Mouse (Mus musculus) skeletal muscle tissue, postnatal 0 days (tissue): ENCODE results near the gene Gabpb1. TPM values are rescaled to one million over a fixed set of nuclear protein-coding genes. Genes with fewer than 3 reads are reported as not detected.

Experiments
- polyA plus RNA-seq: library from polyadenylated mRNA; unstranded; fragments of >200 nt; fragmentation: Nextera tagmentation; extraction: Ambion mirVana; gene quantifications from 2 replicates; pipeline ENCODE4 v1.2.1, GENCODE M21; 2015

Gene Gabpb1
- polyA plus RNA-seq, result 15.1 and 15.8 TPM in 2 replicates

DNA sequence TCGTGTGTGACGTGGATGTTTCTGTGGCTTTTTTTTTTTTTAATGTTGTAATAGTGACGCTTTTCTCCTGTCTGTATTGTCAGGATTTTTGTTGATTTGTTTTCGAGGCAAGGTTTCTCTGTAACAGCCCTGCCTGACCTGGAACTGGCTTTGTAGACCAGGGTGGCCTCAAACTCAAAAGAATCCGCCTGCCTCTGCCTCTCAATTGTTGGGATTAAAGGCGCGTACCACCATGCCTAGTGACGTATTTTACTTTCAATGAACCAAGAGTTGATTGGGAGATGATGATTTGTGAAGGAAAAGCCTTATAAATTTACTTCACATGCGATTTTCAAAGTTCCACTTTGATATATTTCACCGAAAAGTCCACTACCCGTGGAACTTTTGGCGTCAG is at the start of gene Gabpb1:
Gene Gabpb1, minus strand, starts transcription at position 216 of the 394 bp plus-strand sequence.

DNA sequence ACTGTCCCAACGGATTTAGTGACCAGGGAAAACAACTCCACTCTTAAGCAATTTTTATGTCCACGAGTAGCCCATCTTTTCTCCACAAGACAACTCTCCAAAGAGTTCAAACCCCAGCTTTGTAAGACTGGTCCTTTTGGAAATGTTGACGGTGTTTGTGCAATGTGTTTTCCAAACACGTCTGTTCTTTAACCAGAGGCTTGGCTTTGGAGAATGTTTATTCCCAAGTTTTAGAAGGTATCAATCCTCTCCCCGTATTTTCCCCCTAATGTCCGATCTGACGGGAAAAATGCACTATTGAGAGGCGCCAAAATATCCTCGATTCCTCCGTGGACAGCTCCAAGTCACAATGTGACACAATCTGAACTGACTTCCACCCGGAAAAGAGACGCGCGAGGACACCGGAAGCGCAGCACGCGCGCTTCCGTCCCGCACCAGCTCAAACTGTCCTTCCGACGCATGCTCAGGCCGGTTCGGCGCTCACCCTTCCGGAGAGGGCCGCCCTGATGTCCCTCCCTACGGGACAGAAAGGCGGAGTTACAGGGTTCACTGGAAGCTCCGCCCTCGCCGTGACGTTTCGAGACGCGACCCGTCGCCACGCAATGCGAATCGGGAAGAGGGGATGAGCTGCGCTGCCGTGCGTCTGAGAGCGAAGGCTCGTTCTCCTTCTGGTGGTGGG is 30.8 kb upstream of the Gabpb1 start, which contains the start of gene Usp8:
Gene Usp8, plus strand, starts transcription at position 570 of the 679 bp plus-strand sequence.

DNA sequence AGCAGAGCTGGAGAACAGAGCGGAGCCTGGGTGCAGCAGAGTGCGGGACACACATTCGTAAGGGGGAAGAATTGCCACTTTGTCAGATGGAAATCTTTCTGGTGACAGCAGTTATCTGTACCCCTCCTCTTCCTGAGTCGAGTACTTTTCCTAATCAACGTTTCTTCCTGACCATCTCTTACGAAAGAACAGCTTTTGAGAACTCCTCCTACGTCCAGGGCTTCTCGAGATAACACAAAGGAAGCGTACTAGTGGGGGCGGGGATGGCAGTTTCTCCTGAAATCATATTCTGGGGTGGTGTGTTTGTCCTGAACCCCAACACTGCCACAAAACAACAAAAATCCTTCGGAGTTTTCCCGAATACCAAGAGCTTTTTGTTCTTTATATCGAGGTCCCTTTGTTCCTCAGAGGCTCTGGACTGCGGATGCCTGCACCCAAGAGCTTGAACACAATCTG is 56.9 kb downstream of the Gabpb1 start, which contains the start of gene Hdc:
Gene Hdc, minus strand, starts transcription at position 51 of the 456 bp plus-strand sequence.

Other genes with a start within 250 kb of the Gabpb1 start
- 0.33 and 0.64 TPM in 2 replicates for gene Atp8b4, start 175.7 kb downstream of the Gabpb1 start, polyA plus RNA-seq
- 0.13 and 0.35 TPM in 2 replicates for gene Slc27a2, start 123.9 kb downstream of the Gabpb1 start, polyA plus RNA-seq
- 35.9 and 52.5 TPM in 2 replicates for gene Hdc, start 57.0 kb downstream of the Gabpb1 start, polyA plus RNA-seq
- gene Usp8, start 31.0 kb upstream of the Gabpb1 start, polyA plus RNA-seq, result 17.4 and 17.7 TPM in 2 replicates
- gene Usp50, start 107.1 kb upstream of the Gabpb1 start, polyA plus RNA-seq, result 1.2 and 1.6 TPM in 2 replicates
- gene Trpm7, start 199.9 kb upstream of the Gabpb1 start, polyA plus RNA-seq, result 21.1 and 21.5 TPM in 2 replicates